Mouse (Mus musculus): ENCODE results near the gene Stk24. TPM values are rescaled to one million over a fixed set of nuclear protein-coding genes. Genes with fewer than 3 reads are reported as not detected.

The Stk24 gene
- polyA plus RNA-seq, 1 experiment from 2014 or later = 49.3 TPM

DNA sequence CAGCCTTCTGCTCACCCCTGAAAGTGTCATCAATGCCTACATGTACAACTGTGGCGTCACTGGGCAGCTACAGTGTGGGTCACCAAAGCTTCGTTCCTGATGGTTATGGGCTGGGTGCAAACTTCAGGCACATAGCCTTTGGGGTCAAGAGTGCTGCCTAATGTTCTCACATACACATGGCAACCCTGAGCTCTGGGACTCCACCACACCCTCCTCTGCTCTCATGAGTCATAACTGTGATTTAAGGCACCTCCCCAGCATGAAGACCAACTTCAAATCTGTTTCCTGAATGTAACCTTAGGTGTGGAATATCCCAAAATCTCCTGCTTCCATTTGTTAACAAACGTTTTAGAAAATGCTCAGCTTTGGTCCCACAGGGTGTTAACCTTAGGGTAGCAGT, 87.4 kb downstream of the Stk24 start:
- H3K36me3 ChIP-seq (ENCODE audit: control insufficient read depth, insufficient read depth, low read length) = peaks cover 68% of the 10 kb centered on the region
- H3K9ac ChIP-seq (ENCODE audit: low read length) = no peak overlapping the region

DNA sequence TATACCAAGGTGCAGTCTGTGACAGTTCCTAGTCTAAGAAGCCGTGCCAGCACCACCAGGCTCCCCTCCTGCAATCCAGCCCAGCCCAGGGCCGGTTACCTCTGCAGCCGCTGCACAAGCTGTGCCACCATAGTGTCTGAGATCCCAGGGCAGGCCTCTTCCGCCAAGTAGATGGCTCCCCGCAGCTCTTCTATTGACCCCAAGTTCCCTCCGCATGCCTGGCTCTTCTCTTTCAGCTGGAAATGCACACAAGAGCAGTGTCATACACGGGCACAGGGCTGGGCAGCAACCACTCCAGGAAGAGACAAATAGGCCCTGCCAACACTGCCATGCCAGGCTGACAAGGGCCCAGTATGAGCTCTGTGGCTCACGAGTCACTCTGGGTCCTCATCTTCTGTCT, 87.9 kb downstream of the Stk24 start:
- H3K27me3 ChIP-seq (replicated peaks; ENCODE audit: control insufficient read depth, insufficient read depth, low read length) = no peaks in the 10 kb centered on the region
- ATAC-seq (replicated peaks; ENCODE audit: low FRiP score, low TSS enrichment, low read depth) (no peak), DNase-seq (ENCODE audit: low spot score) (no peak)
- no peak overlapping the region for H3K4me2 ChIP-seq (ENCODE audit: low read length)
- no peak overlapping the region for H3K27ac ChIP-seq (ENCODE audit: low read depth)
- no peak overlapping the region for H3K4me3 ChIP-seq (ENCODE audit: low read depth, low read length)
- H3K4me1 ChIP-seq (replicated peaks; ENCODE audit: control insufficient read depth, insufficient read depth, low read length) = no peaks in the 10 kb centered on the region
- no peaks in the 10 kb centered on the region for H3K9me3 ChIP-seq (ENCODE audit: control insufficient read depth, low read length)
- H3K36me3 ChIP-seq (ENCODE audit: control insufficient read depth, insufficient read depth, low read length) = peaks cover 68% of the 10 kb centered on the region
- no peak overlapping the region for H3K9ac ChIP-seq (ENCODE audit: low read length)
- WGBS = 93% methylated on average over 8 of the region's 8 CpGs

More for the DNA sequence above, 87.4 kb downstream of the Stk24 start:
- H3K27ac ChIP-seq (ENCODE audit: low read depth) = no peak overlapping the region
- ATAC-seq (replicated peaks; ENCODE audit: low FRiP score, low TSS enrichment, low read depth) (no peak), DNase-seq (ENCODE audit: low spot score) (no peak)
- no peak overlapping the region for H3K4me3 ChIP-seq (ENCODE audit: low read depth, low read length)
- no peak overlapping the region for H3K4me2 ChIP-seq (ENCODE audit: low read length)
- WGBS = 94% methylated on average over 3 of the region's 3 CpGs
- no peaks in the 10 kb centered on the region for H3K4me1 ChIP-seq (replicated peaks; ENCODE audit: control insufficient read depth, insufficient read depth, low read length)
- no peaks in the 10 kb centered on the region for H3K27me3 ChIP-seq (replicated peaks; ENCODE audit: control insufficient read depth, insufficient read depth, low read length)
- no peaks in the 10 kb centered on the region for H3K9me3 ChIP-seq (ENCODE audit: control insufficient read depth, low read length)

- no peak overlapping the region for H3K4me3 ChIP-seq (ENCODE audit: low read depth, low read length)
- WGBS = 94% methylated on average over 14 of the region's 14 CpGs
- H3K27ac ChIP-seq (ENCODE audit: low read depth) = no peak overlapping the region
- no peaks in the 10 kb centered on the region for H3K27me3 ChIP-seq (replicated peaks; ENCODE audit: control insufficient read depth, insufficient read depth, low read length)
- no peak overlapping the region for H3K9ac ChIP-seq (ENCODE audit: low read length)
- DNase-seq (ENCODE audit: low spot score) = no peak
- H3K9me3 ChIP-seq (ENCODE audit: control insufficient read depth, low read length) = no peaks in the 10 kb centered on the region
- no peaks in the 10 kb centered on the region for H3K4me1 ChIP-seq (replicated peaks; ENCODE audit: control insufficient read depth, insufficient read depth, low read length)
- ATAC-seq (replicated peaks; ENCODE audit: low FRiP score, low TSS enrichment, low read depth) = no peak
- peaks cover 80% of the 10 kb centered on the region for H3K36me3 ChIP-seq (ENCODE audit: control insufficient read depth, insufficient read depth, low read length)
- no peak overlapping the region for H3K4me2 ChIP-seq (ENCODE audit: low read length)
These were observed 94.3 kb downstream of the Stk24 start for GRCm38 (mm10) chr14:121285379-121286120.

GRCm38 (mm10) chr14:121281336-121281710, 98.5 kb downstream of the Stk24 start:
- H3K4me2 ChIP-seq (ENCODE audit: low read length) = no peak overlapping the region
- DNase-seq (ENCODE audit: low spot score) = no peak
- H3K4me3 ChIP-seq (ENCODE audit: low read depth, low read length) = no peak overlapping the region
- peaks cover 88% of the 10 kb centered on the region for H3K36me3 ChIP-seq (ENCODE audit: control insufficient read depth, insufficient read depth, low read length)
- no peaks in the 10 kb centered on the region for H3K27me3 ChIP-seq (replicated peaks; ENCODE audit: control insufficient read depth, insufficient read depth, low read length)
- no peaks in the 10 kb centered on the region for H3K4me1 ChIP-seq (replicated peaks; ENCODE audit: control insufficient read depth, insufficient read depth, low read length)
- H3K27ac ChIP-seq (ENCODE audit: low read depth) = no peak overlapping the region
- H3K9me3 ChIP-seq (ENCODE audit: control insufficient read depth, low read length) = no peaks in the 10 kb centered on the region
- ATAC-seq (replicated peaks; ENCODE audit: low FRiP score, low TSS enrichment, low read depth) = no peak
- H3K9ac ChIP-seq (ENCODE audit: low read length) = no peak overlapping the region

DNA sequence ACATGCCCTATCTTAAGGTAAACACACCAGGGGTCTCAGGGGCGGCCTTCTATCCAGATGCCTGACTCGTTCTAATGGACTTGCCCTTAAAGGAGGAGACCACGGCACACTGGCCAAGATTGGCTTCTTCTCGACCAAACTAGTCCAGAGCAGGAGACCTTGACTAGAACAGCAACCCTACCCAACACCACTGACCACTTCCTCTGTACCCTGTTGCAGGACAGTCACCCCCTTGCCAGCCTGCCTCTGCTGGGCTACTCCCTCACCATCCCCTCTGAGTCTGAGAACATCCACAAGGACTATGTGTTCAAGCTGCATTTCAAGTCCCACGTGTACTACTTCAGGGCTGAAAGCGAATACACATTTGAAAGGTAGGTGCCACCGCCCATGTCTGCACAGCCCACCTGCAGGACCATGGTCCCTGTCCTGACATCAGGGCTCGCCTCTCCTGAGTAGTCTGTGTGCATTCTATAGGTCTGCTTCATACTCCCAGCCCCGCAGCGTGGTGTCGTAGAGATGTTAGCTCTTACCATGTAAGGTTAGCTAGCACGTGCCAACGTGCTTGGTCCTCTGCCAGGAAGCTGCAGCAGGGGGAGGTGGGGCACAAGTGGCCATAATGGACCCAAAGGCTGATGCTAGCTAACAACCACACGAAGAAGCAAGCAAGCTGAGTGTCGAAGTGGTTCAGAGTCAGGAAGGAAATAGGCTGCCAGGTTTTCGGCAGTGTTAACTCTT, 99.0 kb downstream of the Stk24 start:
- H3K27ac ChIP-seq (ENCODE audit: low read depth) = no peak overlapping the region
- 79% methylated on average over 16 of the region's 16 CpGs for WGBS
- no peaks in the 10 kb centered on the region for H3K27me3 ChIP-seq (replicated peaks; ENCODE audit: control insufficient read depth, insufficient read depth, low read length)
- H3K9me3 ChIP-seq (ENCODE audit: control insufficient read depth, low read length) = no peaks in the 10 kb centered on the region
- peaks cover 88% of the 10 kb centered on the region for H3K36me3 ChIP-seq (ENCODE audit: control insufficient read depth, insufficient read depth, low read length)
- DNase-seq (ENCODE audit: low spot score) = no peak
- H3K9ac ChIP-seq (ENCODE audit: low read length) = no peak overlapping the region
- ATAC-seq (replicated peaks; ENCODE audit: low FRiP score, low TSS enrichment, low read depth) = no peak
- no peaks in the 10 kb centered on the region for H3K4me1 ChIP-seq (replicated peaks; ENCODE audit: control insufficient read depth, insufficient read depth, low read length)
- no peak overlapping the region for H3K4me2 ChIP-seq (ENCODE audit: low read length)
- no peak overlapping the region for H3K4me3 ChIP-seq (ENCODE audit: low read depth, low read length)

- ATAC-seq (replicated peaks; ENCODE audit: low FRiP score, low TSS enrichment, low read depth) = peak; percentile 62
- no peaks in the 10 kb centered on the region for H3K9me3 ChIP-seq (ENCODE audit: control insufficient read depth, low read length)
- WGBS = 29% methylated on average over 6 of the region's 6 CpGs
- H3K4me1 ChIP-seq (replicated peaks; ENCODE audit: control insufficient read depth, insufficient read depth, low read length) = no peaks in the 10 kb centered on the region
- H3K36me3 ChIP-seq (ENCODE audit: control insufficient read depth, insufficient read depth, low read length) = peaks cover 90% of the 10 kb centered on the region
- DNase-seq (ENCODE audit: low spot score) = peak; percentile 93
- H3K4me3 ChIP-seq (ENCODE audit: low read depth, low read length) = no peak overlapping the region
- no peaks in the 10 kb centered on the region for H3K27me3 ChIP-seq (replicated peaks; ENCODE audit: control insufficient read depth, insufficient read depth, low read length)
- no peak overlapping the region for H3K9ac ChIP-seq (ENCODE audit: low read length)
- H3K4me2 ChIP-seq (ENCODE audit: low read length) = no peak overlapping the region
- H3K27ac ChIP-seq (ENCODE audit: low read depth) = no peak overlapping the region
These were observed 100.7 kb downstream of the Stk24 start for GRCm38 (mm10) chr14:121279106-121279505.

DNA sequence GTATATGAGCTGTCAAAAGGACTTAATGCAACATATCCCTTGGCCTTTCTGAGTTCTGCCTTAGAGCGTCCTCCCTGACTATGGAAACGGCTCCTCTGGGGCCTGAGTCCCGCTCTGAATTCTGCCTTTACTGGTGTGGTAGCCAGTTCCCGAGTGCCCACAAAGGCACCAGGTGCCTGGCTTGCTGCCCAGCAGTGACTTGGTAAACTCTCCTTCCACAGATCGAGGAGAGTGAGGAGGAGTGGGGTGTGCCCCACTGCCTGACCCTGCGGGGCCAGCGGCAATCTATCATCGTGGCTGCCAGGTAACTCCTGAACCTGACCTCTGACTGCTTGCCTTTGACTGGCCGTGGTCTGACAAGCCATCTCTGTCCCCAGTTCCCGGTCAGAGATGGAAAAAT, 103.8 kb downstream of the Stk24 start:
- no peaks in the 10 kb centered on the region for H3K4me1 ChIP-seq (replicated peaks; ENCODE audit: control insufficient read depth, insufficient read depth, low read length)
- H3K27me3 ChIP-seq (replicated peaks; ENCODE audit: control insufficient read depth, insufficient read depth, low read length) = no peaks in the 10 kb centered on the region
- H3K9ac ChIP-seq (ENCODE audit: low read length) = no peak overlapping the region
- no peak for ATAC-seq (replicated peaks; ENCODE audit: low FRiP score, low TSS enrichment, low read depth)
- no peak overlapping the region for H3K4me2 ChIP-seq (ENCODE audit: low read length)
- H3K27ac ChIP-seq (ENCODE audit: low read depth) = no peak overlapping the region
- WGBS = 79% methylated on average over 10 of the region's 10 CpGs
- H3K36me3 ChIP-seq (ENCODE audit: control insufficient read depth, insufficient read depth, low read length) = peaks cover 90% of the 10 kb centered on the region
- no peaks in the 10 kb centered on the region for H3K9me3 ChIP-seq (ENCODE audit: control insufficient read depth, low read length)
- no peak for DNase-seq (ENCODE audit: low spot score)
- H3K4me3 ChIP-seq (ENCODE audit: low read depth, low read length) = no peak overlapping the region

GRCm38 (mm10) chr14:121274985-121275384, 104.8 kb downstream of the Stk24 start:
- no peaks in the 10 kb centered on the region for H3K27me3 ChIP-seq (replicated peaks; ENCODE audit: control insufficient read depth, insufficient read depth, low read length)
- peaks cover 90% of the 10 kb centered on the region for H3K36me3 ChIP-seq (ENCODE audit: control insufficient read depth, insufficient read depth, low read length)
- H3K4me1 ChIP-seq (replicated peaks; ENCODE audit: control insufficient read depth, insufficient read depth, low read length) = no peaks in the 10 kb centered on the region
- DNase-seq (ENCODE audit: low spot score) (no peak), ATAC-seq (replicated peaks; ENCODE audit: low FRiP score, low TSS enrichment, low read depth) (no peak)
- no peak overlapping the region for H3K27ac ChIP-seq (ENCODE audit: low read depth)
- no peak overlapping the region for H3K4me2 ChIP-seq (ENCODE audit: low read length)
- H3K4me3 ChIP-seq (ENCODE audit: low read depth, low read length) = no peak overlapping the region
- no peak overlapping the region for H3K9ac ChIP-seq (ENCODE audit: low read length)
- no peaks in the 10 kb centered on the region for H3K9me3 ChIP-seq (ENCODE audit: control insufficient read depth, low read length)
- 86% methylated on average over 12 of the region's 12 CpGs for WGBS

GRCm38 (mm10) chr14:121270490-121270889, 109.3 kb downstream of the Stk24 start:
- H3K4me2 ChIP-seq (ENCODE audit: low read length) = no peak overlapping the region
- no peaks in the 10 kb centered on the region for H3K9me3 ChIP-seq (ENCODE audit: control insufficient read depth, low read length)
- WGBS = 81% methylated on average over 6 of the region's 6 CpGs
- no peak for ATAC-seq (replicated peaks; ENCODE audit: low FRiP score, low TSS enrichment, low read depth)
- no peak for DNase-seq (ENCODE audit: low spot score)
- no peak overlapping the region for H3K27ac ChIP-seq (ENCODE audit: low read depth)
- H3K36me3 ChIP-seq (ENCODE audit: control insufficient read depth, insufficient read depth, low read length) = peaks cover 70% of the 10 kb centered on the region
- no peak overlapping the region for H3K9ac ChIP-seq (ENCODE audit: low read length)
- H3K4me3 ChIP-seq (ENCODE audit: low read depth, low read length) = no peak overlapping the region
- H3K4me1 ChIP-seq (replicated peaks; ENCODE audit: control insufficient read depth, insufficient read depth, low read length) = no peaks in the 10 kb centered on the region
- no peaks in the 10 kb centered on the region for H3K27me3 ChIP-seq (replicated peaks; ENCODE audit: control insufficient read depth, insufficient read depth, low read length)
